Mouse (Mus musculus): ENCODE results near the gene 2310034G01Rik. TPM values are rescaled to one million over a fixed set of nuclear protein-coding genes. Genes with fewer than 3 reads are reported as not detected.

Gene 2310034G01Rik
- total RNA-seq, 4 experiments from 2014 or later: 0.36 to 1.5 (median 1.0) TPM

DNA sequence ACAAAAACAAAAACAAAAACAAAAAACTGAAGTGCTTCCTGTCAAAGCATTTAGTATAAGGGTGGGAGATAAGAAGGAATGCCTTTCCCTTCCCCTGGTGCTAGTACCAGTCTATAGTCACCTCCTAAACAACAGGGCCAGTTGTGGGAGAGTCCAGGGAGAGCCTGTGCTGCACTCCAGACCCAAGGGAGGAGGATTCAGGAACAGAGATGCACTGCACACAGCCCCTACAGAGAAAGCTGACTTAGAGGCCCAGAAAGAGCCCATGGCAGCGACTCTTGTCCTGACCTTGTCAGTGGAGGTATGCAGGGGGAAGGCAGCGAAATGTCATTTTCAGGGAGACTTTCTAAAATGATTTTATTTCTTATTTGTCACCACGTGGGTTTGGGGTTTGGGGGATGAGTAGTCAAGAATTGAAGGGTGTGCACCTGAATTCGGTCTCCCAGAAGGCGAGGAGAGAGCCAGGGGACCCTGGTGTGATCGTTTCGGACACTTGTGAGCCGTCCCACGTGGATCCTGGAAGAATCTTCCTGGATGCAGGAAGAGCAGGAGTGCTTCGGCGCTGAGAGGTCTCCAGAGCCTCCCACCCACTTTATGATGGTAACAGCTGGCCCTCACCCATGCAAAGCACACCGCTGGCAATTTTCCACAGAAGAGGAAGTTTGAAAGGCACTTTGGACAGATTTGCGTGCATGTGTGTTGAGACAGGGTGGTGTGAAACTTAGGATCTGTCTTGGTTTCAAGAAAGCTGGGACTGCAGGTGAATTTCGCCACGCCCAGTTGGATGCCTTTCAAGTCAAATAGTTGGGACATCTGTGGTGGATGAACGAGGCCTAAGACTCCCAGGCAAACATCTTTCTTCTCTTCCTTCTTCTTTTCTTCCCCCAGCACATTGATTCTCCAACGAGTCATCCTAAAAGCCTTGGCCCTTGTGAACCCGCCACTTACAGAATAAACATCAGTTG is 46.6 kb downstream of the 2310034G01Rik start:
- DNase-seq (ENCODE audit: low spot score in 2 of 2): no peak

DNA sequence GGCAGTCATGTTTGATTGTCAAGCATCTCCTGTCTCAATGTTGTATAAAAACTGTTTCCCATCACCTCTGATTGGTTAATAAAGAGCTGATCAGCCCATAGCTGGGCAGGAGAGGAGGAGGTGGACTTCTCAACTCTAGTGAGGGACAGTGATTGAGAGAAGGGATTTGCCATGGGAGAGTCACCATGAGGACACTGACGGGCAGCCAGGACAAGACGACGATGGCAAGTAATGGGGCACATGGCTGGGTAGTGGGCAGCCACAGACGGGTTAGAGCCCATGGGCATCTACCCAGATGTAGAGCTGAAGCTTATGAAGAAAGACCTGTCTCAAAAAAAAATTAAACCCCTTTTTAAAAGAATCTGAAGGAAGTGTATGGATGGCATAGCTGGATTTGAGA is 47.6 kb downstream of the 2310034G01Rik start:
- no peak for DNase-seq (ENCODE audit: low spot score in 2 of 2)

DNA sequence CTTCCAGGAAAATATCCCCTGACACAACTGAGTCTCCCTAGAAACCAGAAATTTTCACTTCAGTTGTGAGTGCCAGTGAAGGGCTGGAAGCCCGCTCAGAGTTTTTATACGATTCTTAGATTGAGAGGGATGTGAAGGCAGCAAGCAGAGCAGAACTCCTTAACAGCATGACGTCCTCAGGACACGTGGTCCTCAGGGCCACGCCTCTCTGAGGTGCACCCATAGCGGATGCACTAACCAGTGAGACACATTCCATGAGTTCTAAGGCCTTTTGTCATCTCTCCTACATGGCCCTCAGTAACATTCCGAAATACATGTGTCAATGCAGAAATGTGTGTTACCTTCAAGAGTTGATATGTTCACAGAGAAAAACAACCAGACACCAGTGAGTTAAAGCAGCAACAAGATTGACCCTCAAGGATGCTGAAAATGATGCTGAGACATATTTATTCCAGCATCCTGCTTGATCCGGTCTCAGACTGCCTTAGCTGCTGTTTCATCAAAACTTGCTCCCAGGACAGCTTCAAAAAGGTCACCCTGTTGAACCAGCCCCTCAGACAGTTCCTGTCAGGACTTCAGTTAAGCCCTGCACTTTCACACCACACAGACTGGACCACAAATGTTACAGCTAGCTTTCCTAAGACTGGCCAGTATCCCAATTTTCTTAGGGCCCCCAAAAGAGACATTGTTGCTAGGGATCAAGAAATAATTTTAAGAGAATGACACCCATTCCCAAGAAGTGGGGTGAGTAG is 49.6 kb downstream of the 2310034G01Rik start:
- DNase-seq (ENCODE audit: low spot score in 2 of 2): no peak

Small RNA genes within 50 kb of the gene (microRNA-seq; reads per million reads assigned to microRNA genes)
- gene Mir146b: 0 to 2.2 reads per million in 2 experiments

Other genes with a start within 250 kb of the 2310034G01Rik start
- not detected for gene Elovl3, start 218.4 kb downstream of the 2310034G01Rik start, total RNA-seq (2022)
- gene Pitx3, start 202.0 kb downstream of the 2310034G01Rik start, total RNA-seq (2022): not detected
- gene Gbf1, start 197.8 kb downstream of the 2310034G01Rik start, total RNA-seq (2022): 10 to 100 TPM; 76.4 to 97.5 (median 78.8) TPM
- gene Nfkb2, start 46.0 kb downstream of the 2310034G01Rik start, total RNA-seq (2022): 1 to 10 TPM; 1.9 to 3.3 (median 2.2) TPM
- 100 to 1,000 TPM; 550 to 592 (median 567) TPM for gene Psd, start 23.1 kb downstream of the 2310034G01Rik start, total RNA-seq (2022)
- gene Fbxl15, start 22.1 kb downstream of the 2310034G01Rik start, total RNA-seq (2022): 10 to 100 TPM; 23.7 to 27.6 (median 25.1) TPM
- gene Cuedc2, start 11.6 kb downstream of the 2310034G01Rik start, total RNA-seq (2022): 100 to 1,000 TPM; 187 to 201 (median 192) TPM
- gene Mfsd13a, start 9.2 kb downstream of the 2310034G01Rik start, total RNA-seq (2022): 10 to 100 TPM; 28.9 to 29.9 (median 29.5) TPM
- 100 to 1,000 TPM; 192 to 205 (median 199) TPM for gene Actr1a, start 45.4 kb upstream of the 2310034G01Rik start, total RNA-seq (2022)
- 10 to 100 TPM; 15.8 to 20.0 (median 19.7) TPM for gene Sufu, start 46.6 kb upstream of the 2310034G01Rik start, total RNA-seq (2022)
- gene Trim8, start 151.4 kb upstream of the 2310034G01Rik start, total RNA-seq (2022): 100 to 1,000 TPM; 103 to 108 (median 104) TPM
- gene Arl3, start 222.9 kb upstream of the 2310034G01Rik start, total RNA-seq (2022): 100 to 1,000 TPM in 3 of 4 experiments, 10 to 100 TPM in 1; 94.2 to 133 (median 116) TPM
- 1 to 10 TPM; 4.3 to 5.6 (median 4.8) TPM for gene Sfxn2, start 223.1 kb upstream of the 2310034G01Rik start, total RNA-seq (2022)
- gene Wbp1l, start 248.8 kb upstream of the 2310034G01Rik start, total RNA-seq (2022): 10 to 100 TPM; 32.7 to 41.5 (median 38.5) TPM

Measured in left cerebral cortex, adult 8-10 months (tissue).